Mouse (Mus musculus) spleen, adult 2 months (tissue): ENCODE measurements around the gene Nfix. TPM values are rescaled to one million over a fixed set of nuclear protein-coding genes. Genes with fewer than 3 reads are reported as not detected.
A peak's percentile ranks its signal among the peaks of the same experiment; 100 is the strongest.

Source experiments
- DNase-seq, 2 experiments: peaks; one replicate each; pipeline versions ENCODE4 v3.0.0 to v3.0.0-alpha.2; 2012 to 2021; ENCODE audit warnings: low spot score in 2 of 2, low read depth in 1 of 2
- H3K27ac ChIP-seq: fragments of 200-500 bp; 2 replicates; pipeline ENCODE4 v1.5.1; 2012; ENCODE audit warnings: low read length, inconsistent platforms; ENCODE audit not compliant: insufficient read depth
- H3K27me3 ChIP-seq: fragments of 200-500 bp; 2 replicates; pipeline ENCODE4 v1.6.1; 2012; ENCODE audit warnings: mild to moderate bottlenecking, moderate library complexity, low read length, inconsistent platforms; ENCODE audit not compliant: control insufficient read depth, insufficient read depth
- H3K36me3 ChIP-seq: fragments of 200-500 bp; 2 replicates; pipeline ENCODE4 v1.6.1; 2012; ENCODE audit warnings: mild to moderate bottlenecking, low read length, inconsistent platforms; ENCODE audit not compliant: control insufficient read depth, insufficient read depth
- H3K4me1 ChIP-seq: fragments of 200-500 bp; 2 replicates; pipeline ENCODE4 v1.6.1; 2011; ENCODE audit warnings: inconsistent platforms; ENCODE audit not compliant: control insufficient read depth, insufficient read depth, insufficient read length
- H3K4me3 ChIP-seq: fragments of 200-500 bp; 2 replicates; pipeline ENCODE4 v1.5.1; 2011; ENCODE audit warnings: mild to moderate bottlenecking, inconsistent platforms; ENCODE audit not compliant: insufficient read depth, insufficient read length; ENCODE audit errors: extremely low read depth
- CTCF ChIP-seq: fragments of 200-500 bp; IDR thresholded peaks from 2 replicates; pipeline ENCODE4 v1.5.1; 2011; ENCODE audit warnings: mild to moderate bottlenecking, inconsistent platforms; ENCODE audit not compliant: insufficient read depth, insufficient read length, insufficient replicate concordance; ENCODE audit errors: extremely low read depth
- POLR2A ChIP-seq: fragments of 200-500 bp; IDR thresholded peaks from 2 replicates; pipeline ENCODE4 v1.6.1; 2011; ENCODE audit warnings: low read depth, low read length, inconsistent platforms
- WGBS: fragments of 180-500 bp; shearing (Covaris S2); methylation state at CpG from one replicate; pipeline ENCODE4 v1.1.7; 2018; 5-methylcytosine and 5-hydroxymethylcytosine counted together
- polyA plus RNA-seq: library from polyadenylated mRNA; depleted of rRNA; stranded (reverse); fragments of >200 nt; gene quantifications from 2 replicates; pipeline ENCODE4 v1.2.3, GENCODE M21; 2012

Gene Nfix
- polyA plus RNA-seq, 1 experiment = 13.7 TPM

DNA sequence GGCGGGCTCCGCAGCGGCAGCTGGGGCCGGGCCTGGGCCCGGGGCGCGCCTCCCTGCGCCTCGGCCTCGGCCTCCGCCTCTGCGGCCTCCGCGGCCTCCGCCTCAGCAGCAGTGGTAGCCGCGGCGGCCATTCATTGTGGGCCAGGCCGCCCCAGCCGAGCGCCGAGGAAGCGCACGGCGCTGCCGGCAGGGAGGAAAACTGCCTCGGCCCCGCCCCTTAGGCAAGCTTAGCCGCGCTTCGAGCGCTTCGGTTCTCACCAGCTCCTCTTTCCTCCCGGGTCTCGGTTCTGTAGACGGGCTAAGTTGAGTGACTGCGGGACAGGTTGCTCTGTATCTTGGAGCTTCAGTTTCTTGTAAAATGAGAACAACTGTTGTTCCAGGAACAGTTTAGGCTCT lies 112.4 kb downstream of the Nfix start, which contains the start of gene Nacc1:
Gene Nacc1 (minus strand): TSS at position 158 of the 396 bp plus-strand sequence.
- peak within 1 kb of the TSS; percentile 77 for H3K27ac ChIP-seq
- WGBS = under 1% methylated on average over 33 of the region's 37 CpGs
- no peaks in the 10 kb centered on the region for H3K27me3 ChIP-seq
- peak in 1 of 2 experiments; percentile 90 for DNase-seq
- TF ChIP-seq POLR2A (no peak), CTCF (0 out of 2 replicates have a peak, but pooled peaks have one; percentile 20)
- H3K4me3 ChIP-seq = peak within 1 kb of the TSS; percentile 96
- peaks cover 5% of the 10 kb centered on the region for H3K36me3 ChIP-seq
- H3K4me1 ChIP-seq = peaks cover 18% of the 10 kb centered on the region; the same call in 1 of the 2 replicates

DNA sequence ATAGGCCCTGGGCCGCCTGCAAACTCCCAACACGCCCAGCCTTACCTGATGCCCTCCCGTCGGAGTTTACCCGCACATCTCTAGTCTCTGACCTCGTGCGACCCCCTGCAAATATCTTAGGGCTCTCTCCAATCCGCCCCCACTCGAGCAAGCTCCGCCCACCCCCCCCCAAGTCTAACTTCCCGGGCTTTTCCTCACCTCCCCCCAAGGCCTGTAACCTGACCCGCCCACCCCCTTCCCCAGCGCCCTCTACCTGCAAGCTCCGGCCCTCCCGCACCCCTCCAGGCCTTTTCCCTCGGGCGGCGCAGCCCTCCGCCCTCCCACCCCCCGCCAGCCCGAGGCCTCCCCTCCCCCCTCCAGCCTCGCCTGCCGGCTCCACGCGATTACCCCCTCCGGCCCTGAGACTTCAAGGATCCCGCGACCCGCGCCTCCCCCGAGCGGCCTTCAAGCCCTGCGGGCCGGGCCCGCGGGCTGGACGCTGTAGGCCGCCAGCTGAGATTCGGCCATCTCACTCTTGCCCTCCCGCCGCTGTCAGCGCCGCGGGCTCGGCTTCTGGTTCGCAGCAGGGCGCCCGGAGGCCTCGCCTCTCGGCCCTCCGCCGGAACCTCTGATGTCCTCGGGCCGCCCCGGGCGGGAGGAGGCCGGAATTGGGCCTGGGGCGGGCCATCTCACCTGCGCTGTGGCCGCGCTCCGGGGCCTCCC lies 113.0 kb downstream of the Nfix start:
- Histone ChIP-seq H3K27ac (peak overlapping the region; percentile 77), H3K4me1 (peaks cover 18% of the 10 kb centered on the region; the same call in 1 of the 2 replicates), H3K4me3 (peak overlapping the region; percentile 96), H3K27me3 (no peaks in the 10 kb centered on the region), H3K36me3 (peaks cover 4% of the 10 kb centered on the region; the same call in 1 of the 2 replicates)
- WGBS = under 1% methylated on average over 52 of the region's 62 CpGs
- no peak for TF ChIP-seq CTCF
- no peak for TF ChIP-seq POLR2A
- DNase-seq = peak in 1 of 2 experiments; percentile 8

DNA sequence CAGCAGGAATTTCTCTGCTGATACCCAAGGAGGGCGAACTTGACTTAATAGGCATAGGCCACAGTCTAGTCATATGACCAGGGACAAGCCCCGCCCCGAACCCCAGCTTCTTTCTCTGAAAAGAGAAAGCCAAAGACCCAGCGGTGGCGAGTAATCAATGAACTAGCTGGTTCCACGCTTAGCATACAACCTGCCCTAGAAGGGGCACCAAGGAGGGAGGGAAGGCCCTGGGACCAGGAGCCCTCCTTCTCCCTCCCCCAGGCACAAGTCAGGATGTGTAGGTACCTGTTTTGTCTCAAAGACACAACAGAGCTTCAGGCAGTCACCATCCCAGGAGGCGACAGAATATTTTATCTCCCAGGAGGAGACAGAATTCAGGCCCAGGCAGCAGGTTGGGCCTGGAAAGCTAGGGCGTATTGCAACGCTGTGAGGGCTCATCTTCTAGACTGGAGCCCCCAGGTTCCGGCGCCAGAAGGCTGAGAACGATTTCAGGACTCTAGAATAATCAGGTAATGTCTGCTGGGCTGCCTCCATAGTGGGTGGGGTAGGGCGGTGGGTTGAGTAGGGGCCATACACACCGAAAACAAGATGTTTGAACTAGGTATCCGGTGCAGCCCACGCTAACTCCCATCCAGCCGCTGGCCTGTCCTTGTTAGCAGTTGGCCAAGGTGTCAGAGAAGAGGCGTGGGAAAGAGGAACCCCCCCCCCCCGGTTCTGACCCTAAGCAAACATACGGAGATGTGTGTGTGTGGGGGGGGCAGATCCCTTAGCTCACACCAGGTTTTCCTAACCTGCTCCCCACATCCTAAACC lies 113.7 kb downstream of the Nfix start, which contains the start of gene Trmt1:
Gene Trmt1 (plus strand): TSS at position 117 of the 812 bp plus-strand sequence.
- Histone ChIP-seq H3K4me3 (peak within 1 kb of the TSS; percentile 96), H3K27ac (peak within 1 kb of the TSS; percentile 27; the same call in 1 of the 2 replicates), H3K4me1 (peaks cover 18% of the 10 kb centered on the region; the same call in 1 of the 2 replicates), H3K27me3 (no peaks in the 10 kb centered on the region), H3K36me3 (peaks cover 4% of the 10 kb centered on the region; the same call in 1 of the 2 replicates)
- DNase-seq = peak in 1 of 2 experiments; percentile 18
- TF ChIP-seq POLR2A (no peak), CTCF (no peak)
- WGBS = 10% methylated on average over 20 of the region's 20 CpGs

DNA sequence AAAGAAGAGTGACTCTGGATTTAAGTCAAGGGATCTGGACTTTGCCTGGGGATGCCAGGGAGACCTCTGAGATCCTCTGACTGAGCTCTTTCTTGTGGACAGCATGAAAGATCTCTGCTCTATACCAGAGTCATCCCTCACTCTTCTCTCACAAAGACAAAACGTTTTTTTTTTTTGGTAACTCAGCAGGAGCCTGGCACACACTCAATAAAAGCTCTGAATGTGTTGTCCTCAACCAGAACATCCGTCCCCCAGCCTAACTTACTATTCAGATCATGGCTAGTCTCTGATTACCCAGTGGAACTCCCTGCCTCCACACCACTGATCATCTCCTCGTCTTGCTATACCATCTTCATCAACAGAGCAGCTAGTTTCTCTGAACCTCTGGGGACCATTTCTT lies 115.6 kb downstream of the Nfix start:
- H3K4me1 ChIP-seq = peaks cover 14% of the 10 kb centered on the region; the same call in 1 of the 2 replicates
- H3K4me3 ChIP-seq = no peak overlapping the region
- no peaks in the 10 kb centered on the region for H3K36me3 ChIP-seq
- no peak for TF ChIP-seq POLR2A
- TF ChIP-seq CTCF = no peak
- no peaks in the 10 kb centered on the region for H3K27me3 ChIP-seq
- no peak for DNase-seq
- 71% methylated on average over 3 of the region's 3 CpGs for WGBS
- no peak overlapping the region for H3K27ac ChIP-seq

- WGBS = 48% methylated on average over 2 of the region's 2 CpGs
- no peak overlapping the region for H3K4me3 ChIP-seq
- H3K4me1 ChIP-seq = peaks cover 8% of the 10 kb centered on the region; the same call in 1 of the 2 replicates
- H3K36me3 ChIP-seq = no peaks in the 10 kb centered on the region
- no peaks in the 10 kb centered on the region for H3K27me3 ChIP-seq
- TF ChIP-seq CTCF = no peak
- TF ChIP-seq POLR2A = no peak
- no peak for DNase-seq
- no peak overlapping the region for H3K27ac ChIP-seq
Measured at GRCm38 (mm10) chr8:84682257-84682656, 117.9 kb downstream of the Nfix start.

DNA sequence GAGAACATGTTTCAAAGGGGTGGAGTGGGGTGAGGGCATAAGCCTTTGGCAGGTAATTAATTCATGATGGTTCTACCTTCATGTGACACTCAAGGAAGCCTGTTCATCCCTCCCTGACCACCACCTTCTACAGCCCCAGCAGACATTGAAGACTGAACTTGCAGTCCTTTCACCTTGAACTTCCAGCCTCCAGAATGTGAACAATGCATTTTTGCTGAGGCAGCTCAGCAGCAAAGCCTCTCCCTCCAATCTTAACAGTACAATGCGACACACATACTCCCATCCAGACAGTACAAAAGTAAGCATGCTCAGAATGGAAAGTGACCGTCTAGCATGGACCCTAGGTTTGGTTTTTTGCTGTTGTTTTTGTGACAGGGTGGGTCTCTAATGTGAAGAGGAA lies 118.7 kb downstream of the Nfix start:
- H3K4me3 ChIP-seq = no peak overlapping the region
- 0 out of 2 replicates have a peak, but pooled peaks cover under 1% of the 10 kb centered on the region for H3K36me3 ChIP-seq
- H3K27ac ChIP-seq = no peak overlapping the region
- 85% methylated on average over 2 of the region's 2 CpGs for WGBS
- TF ChIP-seq CTCF = no peak
- no peak for TF ChIP-seq POLR2A
- DNase-seq = no peak
- H3K27me3 ChIP-seq = no peaks in the 10 kb centered on the region
- peaks cover 4% of the 10 kb centered on the region; the same call in 1 of the 2 replicates for H3K4me1 ChIP-seq
